Mouse (Mus musculus) embryonic facial prominence, embryonic 11.5 days (tissue): ENCODE data around the gene Mettl13. TPM values are rescaled to one million over a fixed set of nuclear protein-coding genes. Genes with fewer than 3 reads are reported as not detected.

ENCODE experiments used
- ATAC-seq: fragments of 200-750 bp; cut with Nextera tagmentation; replicated peaks from 2 replicates; pipeline ENCODE4 v1.8.0; 2017; ENCODE audit warnings: low read depth; ENCODE audit not compliant: insufficient number of reproducible peaks, low FRiP score, low TSS enrichment
- DNase-seq: peaks from one replicate; pipeline ENCODE4 v3.0.0-alpha.2; 2015; ENCODE audit warnings: low spot score
- H3K27ac ChIP-seq: fragments of 300-500 bp; sonication (generic); replicated peaks from 2 replicates; pipeline ENCODE4 v1.5.1; 2014; ENCODE audit warnings: mild to moderate bottlenecking, low read depth, low read length, control low read depth
- H3K27me3 ChIP-seq: fragments of 300-500 bp; sonication (generic); 2 replicates; pipeline ENCODE4 v1.6.1; 2014; ENCODE audit warnings: mild to moderate bottlenecking, low read length, moderate library complexity, mixed read lengths; ENCODE audit not compliant: control insufficient read depth, insufficient read depth
- H3K36me3 ChIP-seq: fragments of 300-500 bp; sonication (generic); replicated peaks from 2 replicates; pipeline ENCODE4 v1.6.1; 2014; ENCODE audit warnings: low read depth, mild to moderate bottlenecking, low read length, moderate library complexity, mixed read lengths; ENCODE audit not compliant: control insufficient read depth, insufficient read depth
- H3K4me1 ChIP-seq: fragments of 300-500 bp; sonication (generic); 2 replicates; pipeline ENCODE4 v1.6.1; 2014; ENCODE audit warnings: low read length, mixed read lengths; ENCODE audit not compliant: control insufficient read depth, insufficient read depth
- H3K4me2 ChIP-seq: fragments of 300-500 bp; sonication (generic); 2 replicates; pipeline ENCODE4 v1.6.1; 2014; ENCODE audit warnings: low read depth, mild to moderate bottlenecking, control low read depth, low read length, moderate library complexity
- H3K4me3 ChIP-seq: fragments of 300-500 bp; sonication (generic); 2 replicates; pipeline ENCODE4 v1.5.1; 2014; ENCODE audit warnings: low read depth, low read length, control low read depth
- H3K9ac ChIP-seq: fragments of 300-500 bp; sonication (generic); replicated peaks from 2 replicates; pipeline ENCODE4 v1.6.1; 2014; ENCODE audit warnings: mild to moderate bottlenecking, control low read depth, low read length
- H3K9me3 ChIP-seq: fragments of 300-500 bp; sonication (generic); replicated peaks from 2 replicates; pipeline ENCODE4 v1.6.1; 2016; ENCODE audit warnings: mild to moderate bottlenecking, low read length, inconsistent platforms, mixed read lengths; ENCODE audit not compliant: control insufficient read depth
- WGBS: fragments of 180-500 bp; shearing (Covaris S2); extraction: QIAGEN DNeasy Blood & Tissue Kit; methylation state at CpG from one replicate; pipeline ENCODE4 v1.1.7; 2014; 5-methylcytosine and 5-hydroxymethylcytosine counted together
- polyA plus RNA-seq: library from polyadenylated mRNA; unstranded; fragments of >200 nt; fragmentation: Nextera tagmentation; extraction: Ambion mirVana; gene quantifications from 2 replicates; pipeline ENCODE4 v1.2.1, GENCODE M21; 2014

Gene Mettl13
- polyA plus RNA-seq, 1 experiment from 2014 or later, result 13.7 TPM

- H3K27me3 ChIP-seq, result no peaks in the 10 kb centered on the region
- H3K27ac ChIP-seq, result no peak overlapping the region
- no peaks in the 10 kb centered on the region for H3K4me1 ChIP-seq
- DNase-seq (no peak), ATAC-seq (no peak)
- H3K9ac ChIP-seq, result no peak overlapping the region
- H3K4me2 ChIP-seq, result no peak overlapping the region
- peaks cover 3% of the 10 kb centered on the region for H3K36me3 ChIP-seq
- H3K4me3 ChIP-seq, result no peak overlapping the region
- H3K9me3 ChIP-seq, result no peaks in the 10 kb centered on the region
- WGBS, result 97% methylated on average over 3 of the region's 3 CpGs
These were observed 26.7 kb upstream of the Mettl13 start for GRCm38 (mm10) chr1:162575098-162575497.

- under 1% methylated on average over 46 of the region's 46 CpGs for WGBS
- H3K9ac ChIP-seq, result peak overlapping the region; percentile 78
- peak; percentile 34 for DNase-seq
These were observed 22.7 kb upstream of the Mettl13 start for GRCm38 (mm10) chr1:162570931-162571601.

GRCm38 (mm10) chr1:162570260-162570748 is 22.0 kb upstream of the Mettl13 start, which contains the start of gene Vamp4:
Vamp4 (plus strand) TSS chr1:162570515.
- Histone ChIP-seq H3K4me1 (no peaks in the 10 kb centered on the region; the same call in 1 of the 2 replicates), H3K9ac (peak within 1 kb of the TSS; percentile 78), H3K9me3 (no peaks in the 10 kb centered on the region), H3K4me3 (peak within 1 kb of the TSS; percentile 57), H3K36me3 (peaks cover 3% of the 10 kb centered on the region; the same call in 1 of the 2 replicates), H3K27me3 (no peaks in the 10 kb centered on the region), H3K27ac (peak within 1 kb of the TSS; percentile 80), H3K4me2 (peak within 1 kb of the TSS; percentile 53)
- peak; percentile 99 for DNase-seq
- peak; percentile 96 for ATAC-seq
- WGBS, result 0% methylated on average over 40 of the region's 43 CpGs

More at GRCm38 (mm10) chr1:162570931-162571601, 22.7 kb upstream of the Mettl13 start:
- Histone ChIP-seq H3K9me3 (no peaks in the 10 kb centered on the region), H3K4me2 (peak overlapping the region; percentile 53), H3K27me3 (no peaks in the 10 kb centered on the region), H3K36me3 (peaks cover 3% of the 10 kb centered on the region; the same call in 1 of the 2 replicates), H3K4me1 (no peaks in the 10 kb centered on the region; the same call in 1 of the 2 replicates), H3K4me3 (peak overlapping the region; percentile 57), H3K27ac (peak overlapping the region; percentile 80)
- no peak; the same call in 1 of the 2 replicates for ATAC-seq

GRCm38 (mm10) chr1:162567351-162567750 is 19.0 kb upstream of the Mettl13 start:
- H3K9ac ChIP-seq, result no peak overlapping the region
- H3K36me3 ChIP-seq, result no peaks in the 10 kb centered on the region
- no peak overlapping the region for H3K4me3 ChIP-seq
- 28% methylated on average over 3 of the region's 3 CpGs for WGBS
- no peak overlapping the region for H3K27ac ChIP-seq
- no peak overlapping the region for H3K4me2 ChIP-seq
- no peaks in the 10 kb centered on the region; the same call in 1 of the 2 replicates for H3K4me1 ChIP-seq
- H3K27me3 ChIP-seq, result no peaks in the 10 kb centered on the region
- DNase-seq (peak; percentile 47), ATAC-seq (no peak)
- H3K9me3 ChIP-seq, result no peaks in the 10 kb centered on the region

GRCm38 (mm10) chr1:162564992-162565391 is 16.6 kb upstream of the Mettl13 start:
- Histone ChIP-seq H3K4me1 (no peaks in the 10 kb centered on the region; the same call in 1 of the 2 replicates), H3K4me2 (no peak overlapping the region), H3K9me3 (no peaks in the 10 kb centered on the region), H3K27me3 (no peaks in the 10 kb centered on the region), H3K27ac (no peak overlapping the region), H3K9ac (no peak overlapping the region), H3K36me3 (no peaks in the 10 kb centered on the region), H3K4me3 (no peak overlapping the region)
- DNase-seq (no peak), ATAC-seq (no peak)
- 58% methylated on average over 3 of the region's 3 CpGs for WGBS

DNA sequence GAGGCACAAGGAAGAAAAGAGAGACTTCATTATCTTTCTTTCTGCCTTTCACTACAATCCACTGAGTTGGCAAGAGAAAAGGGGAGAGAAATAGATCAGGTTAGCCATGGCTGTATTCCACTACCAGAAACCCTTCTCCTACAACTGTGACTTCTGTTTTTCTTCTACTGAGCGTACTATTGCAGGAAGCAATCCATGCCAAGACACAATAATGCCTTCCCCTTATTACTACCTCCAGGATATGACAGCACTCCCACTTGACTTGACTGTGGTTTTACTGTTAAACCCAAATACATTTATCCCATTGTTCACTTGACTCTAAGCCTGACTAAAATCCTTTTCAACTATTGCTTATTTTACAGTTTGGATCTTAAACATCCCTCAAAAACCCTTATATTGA is 14.9 kb upstream of the Mettl13 start:
- Histone ChIP-seq H3K4me3 (no peak overlapping the region), H3K9me3 (no peaks in the 10 kb centered on the region), H3K9ac (no peak overlapping the region), H3K27ac (no peak overlapping the region), H3K36me3 (no peaks in the 10 kb centered on the region), H3K4me2 (no peak overlapping the region), H3K4me1 (no peaks in the 10 kb centered on the region; the same call in 1 of the 2 replicates), H3K27me3 (no peaks in the 10 kb centered on the region)
- ATAC-seq, result no peak
- WGBS, result 84% methylated on average over 1 of the region's 1 CpGs
- no peak for DNase-seq

GRCm38 (mm10) chr1:162554193-162554592 is 5.8 kb upstream of the Mettl13 start:
- Histone ChIP-seq H3K27ac (no peak overlapping the region), H3K36me3 (no peaks in the 10 kb centered on the region), H3K4me2 (no peak overlapping the region), H3K9ac (no peak overlapping the region), H3K4me1 (no peaks in the 10 kb centered on the region), H3K9me3 (no peaks in the 10 kb centered on the region), H3K4me3 (no peak overlapping the region), H3K27me3 (no peaks in the 10 kb centered on the region)
- ATAC-seq (no peak), DNase-seq (no peak)
- WGBS, result 87% methylated on average over 3 of the region's 3 CpGs

DNA sequence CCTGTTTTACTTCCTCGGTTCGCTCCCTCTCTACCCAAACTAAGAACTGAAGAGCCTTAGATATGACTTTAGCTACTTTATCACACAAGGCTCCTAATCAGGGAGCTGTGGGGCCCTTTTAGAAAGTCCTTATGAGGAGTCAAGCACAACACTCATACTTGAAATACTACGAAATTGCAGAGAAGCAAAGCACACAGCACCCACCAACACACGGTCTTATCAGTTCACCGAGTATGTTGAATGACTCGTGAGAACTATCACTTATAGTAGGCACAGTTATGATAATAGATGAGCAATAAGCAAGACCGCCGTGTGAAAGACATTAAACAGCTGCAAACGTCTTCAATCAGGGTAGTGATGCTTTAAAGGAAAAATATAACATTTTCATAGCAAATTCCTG is 4.6 kb upstream of the Mettl13 start:
- H3K9me3 ChIP-seq, result no peaks in the 10 kb centered on the region
- no peaks in the 10 kb centered on the region for H3K36me3 ChIP-seq
- WGBS, result 90% methylated on average over 9 of the region's 9 CpGs
- no peak overlapping the region for H3K27ac ChIP-seq
- no peak overlapping the region for H3K4me3 ChIP-seq
- ATAC-seq (no peak), DNase-seq (no peak)
- no peak overlapping the region for H3K4me2 ChIP-seq
- H3K4me1 ChIP-seq, result no peaks in the 10 kb centered on the region
- no peak overlapping the region for H3K9ac ChIP-seq
- H3K27me3 ChIP-seq, result no peaks in the 10 kb centered on the region
